12 mouse cellular contexts compared by ENCODE assay signal in the genomic region with DNA sequence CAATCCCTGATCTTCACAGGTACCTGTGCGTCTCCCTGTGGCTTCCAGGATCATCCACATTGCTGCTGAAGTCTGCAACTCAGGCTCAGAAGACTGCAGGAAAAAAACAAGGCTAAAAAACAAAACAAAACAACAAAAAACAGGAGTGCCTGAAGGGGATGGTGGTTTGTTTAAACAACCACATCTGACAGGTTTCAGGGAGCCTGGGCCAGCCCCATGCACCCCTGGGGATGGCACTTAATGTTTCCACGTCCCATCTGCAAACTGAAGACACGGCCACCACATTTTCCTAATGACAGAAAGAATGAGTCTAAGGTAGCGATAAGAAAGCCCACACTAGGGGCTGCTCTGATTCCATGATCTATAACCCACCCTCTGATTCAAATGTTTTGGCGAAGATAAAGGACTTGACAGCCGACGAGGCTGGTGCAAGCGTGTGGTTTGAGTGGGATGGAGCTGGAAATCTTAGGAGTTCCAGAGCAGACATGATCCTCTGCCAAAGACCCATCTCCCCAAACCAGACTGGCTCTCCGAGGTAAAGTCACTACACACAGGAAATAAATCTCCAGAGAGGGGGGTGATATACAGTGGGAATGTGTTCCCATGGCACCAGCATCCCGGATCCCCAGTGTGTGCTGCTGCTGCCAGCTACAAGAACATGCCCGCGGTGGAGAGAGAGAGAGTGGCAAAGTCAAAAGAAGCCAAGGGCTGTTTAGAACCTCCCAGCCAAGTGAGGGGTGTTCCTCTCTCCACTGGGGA. TPM values are rescaled to one million over a fixed set of nuclear protein-coding genes. Genes with fewer than 3 reads are reported as not detected.
DNase-seq lines count a peak whose midpoint lies in the region; ATAC-seq and TF ChIP-seq lines count a peak whose summit lies in the region.
"Had no signal": no experiment of that assay in that cellular context is flagged by ENCODE, and none has a peak within 500 bp of the region (broad histone marks: within the 10 kb centered on the region; RNA-seq: fewer than 3 reads in every experiment).

A gene (minus strand): TSS at position 282 of the 759 bp plus-strand sequence.

- no peak for DNase-seq in neural tube, embryonic 11.5 days (ENCODE audit: low spot score)
- no peak for DNase-seq in neural tube, embryonic 10.5 days (ENCODE audit: extremely low spot score, low spot score)
- peak; percentile 70 for DNase-seq in forebrain, postnatal 0 days
- peak in 1 of 2 experiments; percentile 44 for DNase-seq in left cerebral cortex, postnatal 10 days (ENCODE audit: extremely low spot score in 1 of 2, low spot score in 2 of 2)
- no peak for DNase-seq in ovary, postnatal 10 days (ENCODE audit: low spot score)
- no peak for DNase-seq in heart, postnatal 14 days
- DNase-seq in right cerebral cortex, postnatal 25 days: no peak

- H3K4me3 ChIP-seq in neural tube, embryonic 11.5 days (ENCODE audit: low read depth, low read length): peak within 1 kb of the TSS; percentile 23; the same call in 1 of the 2 replicates
- H3K4me3 ChIP-seq in forebrain, postnatal 0 days (ENCODE audit: low read depth, low read length): peak within 1 kb of the TSS; percentile 45
- H3K4me3 ChIP-seq in neural tube, embryonic 15.5 days (replicated peaks): peak within 1 kb of the TSS; percentile 43
- H3K4me3 ChIP-seq: erythroblast, embryonic 14.5 days; heart, embryonic 13.5 days; liver, embryonic 12.5 days; megakaryocyte, embryonic 14.5 days had no signal

- 72% methylated on average over 12 of the region's 12 CpGs for WGBS in neural tube, embryonic 11.5 days
- 36% methylated on average over 12 of the region's 12 CpGs for WGBS in forebrain, postnatal 0 days
- 47% methylated on average over 12 of the region's 12 CpGs for WGBS in neural tube, embryonic 15.5 days

- H3K27me3 ChIP-seq in neural tube, embryonic 11.5 days (ENCODE audit: control insufficient read depth, insufficient read depth, low read length): 0 out of 2 replicates have a peak, but pooled peaks cover 2% of the 10 kb centered on the region
- no peaks in the 10 kb centered on the region for H3K27me3 ChIP-seq in forebrain, postnatal 0 days (ENCODE audit: insufficient read depth, low read length)
- peaks cover 15% of the 10 kb centered on the region; the same call in 1 of the 2 replicates for H3K27me3 ChIP-seq in neural tube, embryonic 15.5 days (replicated peaks)

- H3K9me3 ChIP-seq in neural tube, embryonic 11.5 days (ENCODE audit: control insufficient read depth, low read length): no peaks in the 10 kb centered on the region
- no peaks in the 10 kb centered on the region for H3K9me3 ChIP-seq in forebrain, postnatal 0 days (ENCODE audit: low read length)
- H3K9me3 ChIP-seq in neural tube, embryonic 15.5 days (replicated peaks): no peaks in the 10 kb centered on the region
- H3K9me3 ChIP-seq: heart, embryonic 13.5 days; liver, embryonic 12.5 days; megakaryocyte, embryonic 14.5 days had no signal

- H3K4me2 ChIP-seq in neural tube, embryonic 11.5 days (ENCODE audit: low read depth): peak within 1 kb of the TSS; percentile 38
- H3K4me2 ChIP-seq in forebrain, postnatal 0 days (ENCODE audit: low read depth): peak within 1 kb of the TSS; percentile 57
- H3K4me2 ChIP-seq in neural tube, embryonic 15.5 days: peak within 1 kb of the TSS; percentile 70
- H3K4me2 ChIP-seq: heart, embryonic 13.5 days; liver, embryonic 12.5 days had no signal

- H3K36me3 ChIP-seq in neural tube, embryonic 11.5 days (ENCODE audit: control insufficient read depth, insufficient read depth, low read length): no peaks in the 10 kb centered on the region
- no peaks in the 10 kb centered on the region for H3K36me3 ChIP-seq in forebrain, postnatal 0 days (ENCODE audit: insufficient read depth)
- no peaks in the 10 kb centered on the region for H3K36me3 ChIP-seq in neural tube, embryonic 15.5 days
- H3K36me3 ChIP-seq: heart, embryonic 13.5 days; liver, embryonic 12.5 days had no signal

- TF ChIP-seq CTCF in forebrain, postnatal 0 days (IDR thresholded peaks at IDR 0.05; ENCODE audit: low read depth): peak; percentile 60

- H3K4me1 ChIP-seq in neural tube, embryonic 11.5 days (ENCODE audit: control insufficient read depth, insufficient read depth, low read length): no peaks in the 10 kb centered on the region
- H3K4me1 ChIP-seq in forebrain, postnatal 0 days (ENCODE audit: insufficient read depth): peaks cover 13% of the 10 kb centered on the region; the same call in 1 of the 2 replicates
- peaks cover 35% of the 10 kb centered on the region for H3K4me1 ChIP-seq in neural tube, embryonic 15.5 days
- H3K4me1 ChIP-seq: heart, embryonic 13.5 days; liver, embryonic 12.5 days had no signal

- intact Hi-C loops in left cerebral cortex, postnatal 10 days (cut with DNase I): loop anchor here (5.0 kb wide), 2 partner anchors 107 to 117 kb away; no protein-coding TSS in a partner anchor
- intact Hi-C loops in heart, postnatal 14 days (cut with DNase I): no loop called here

- no peak within 1 kb of the TSS for H3K27ac ChIP-seq in neural tube, embryonic 11.5 days (ENCODE audit: low read depth, low read length)
- H3K27ac ChIP-seq in forebrain, postnatal 0 days (ENCODE audit: low read depth, low read length): peak within 1 kb of the TSS; percentile 72
- peak within 1 kb of the TSS; percentile 64 for H3K27ac ChIP-seq in neural tube, embryonic 15.5 days (replicated peaks)
- H3K27ac ChIP-seq: heart, embryonic 13.5 days; liver, embryonic 12.5 days had no signal

- peak within 1 kb of the TSS; percentile 7 for H3K9ac ChIP-seq in neural tube, embryonic 11.5 days (ENCODE audit: low read length)
- peak within 1 kb of the TSS; percentile 44 for H3K9ac ChIP-seq in forebrain, postnatal 0 days
- peak within 1 kb of the TSS; percentile 50 for H3K9ac ChIP-seq in neural tube, embryonic 15.5 days (replicated peaks)
- H3K9ac ChIP-seq: heart, embryonic 13.5 days; liver, embryonic 12.5 days had no signal

- ATAC-seq in neural tube, embryonic 11.5 days (ENCODE audit: insufficient read depth, low FRiP score, low TSS enrichment): no peak
- ATAC-seq in forebrain, postnatal 0 days: peak; percentile 68
- ATAC-seq in neural tube, embryonic 15.5 days (ENCODE audit: low FRiP score): no peak
- ATAC-seq: liver, embryonic 12.5 days had no signal

RNA-seq across cellular contexts. Expression of the gene that starts here (rescaled TPM):
- 0.99 and 1.5 TPM in 2 replicates for polyA plus RNA-seq in neural tube, embryonic 11.5 days (2014; fragmentation: Nextera tagmentation; extraction: Ambion mirVana)
- total RNA-seq in forebrain, postnatal 0 days (2014; rRNA removed): 39.2 and 44.1 TPM in 2 replicates
- polyA plus RNA-seq in forebrain, postnatal 0 days (2015; fragmentation: Nextera tagmentation; extraction: Ambion mirVana): 29.5 and 36.4 TPM in 2 replicates
- 100 to 1,000 TPM; 188 to 210 TPM for total RNA-seq in left cerebral cortex, postnatal 10 days (2021)
- polyA plus RNA-seq in neural tube, embryonic 15.5 days (2015; fragmentation: Nextera tagmentation; extraction: Ambion mirVana): 22.1 and 25.6 TPM in 2 replicates
- not detected for total RNA-seq in heart, postnatal 14 days (2021)
- polyA plus RNA-seq: erythroblast, embryonic 14.5 days; heart, embryonic 13.5 days; liver, embryonic 12.5 days had no signal

Comparison
In these comparisons a context has a peak if more than half of its experiments do, and no peak if none do; other contexts are left out.
1. RNA of the gene that starts here (total RNA-seq): 188 to 210 TPM in left cerebral cortex, postnatal 10 days and 39.2 to 44.1 TPM in forebrain, postnatal 0 days; not detected in heart, postnatal 14 days; every median in the first group is over 10 times any median in the second.
2. Peak in every context shown above with its lines, with median percentiles within 50 percentile points of each other: H3K4me2 ChIP-seq, H3K4me3 ChIP-seq and H3K9ac ChIP-seq.